Mouse (Mus musculus) brain, embryonic 14.5 days (tissue): ENCODE data around the gene Mlip. TPM values are rescaled to one million over a fixed set of nuclear protein-coding genes. Genes with fewer than 3 reads are reported as not detected.

Source experiments
- DNase-seq: peaks from one replicate; pipeline ENCODE4 v3.0.0-alpha.2; 2011; ENCODE audit warnings: low read depth
- CTCF ChIP-seq: fragments of 200-500 bp; IDR thresholded peaks from 2 replicates; pipeline ENCODE4 v1.5.1; 2012; ENCODE audit warnings: inconsistent platforms, mild to moderate bottlenecking, moderate library complexity, borderline replicate concordance; ENCODE audit not compliant: insufficient read depth, insufficient read length; ENCODE audit errors: extremely low read depth
- POLR2A ChIP-seq: fragments of 200-500 bp; IDR thresholded peaks from 2 replicates; pipeline ENCODE4 v1.6.1; 2012; ENCODE audit warnings: mild to moderate bottlenecking, inconsistent platforms, borderline replicate concordance; ENCODE audit not compliant: poor library complexity, insufficient read depth, insufficient read length, severe bottlenecking; ENCODE audit errors: extremely low read depth
- polyA plus RNA-seq: library from polyadenylated mRNA; depleted of rRNA; stranded (reverse); fragments of >200 nt; gene quantifications from 2 replicates; pipeline ENCODE4 v1.2.3, GENCODE M21; 2012; rRNA removed

The Mlip gene
- polyA plus RNA-seq, 1 experiment: 1.8 TPM

DNA sequence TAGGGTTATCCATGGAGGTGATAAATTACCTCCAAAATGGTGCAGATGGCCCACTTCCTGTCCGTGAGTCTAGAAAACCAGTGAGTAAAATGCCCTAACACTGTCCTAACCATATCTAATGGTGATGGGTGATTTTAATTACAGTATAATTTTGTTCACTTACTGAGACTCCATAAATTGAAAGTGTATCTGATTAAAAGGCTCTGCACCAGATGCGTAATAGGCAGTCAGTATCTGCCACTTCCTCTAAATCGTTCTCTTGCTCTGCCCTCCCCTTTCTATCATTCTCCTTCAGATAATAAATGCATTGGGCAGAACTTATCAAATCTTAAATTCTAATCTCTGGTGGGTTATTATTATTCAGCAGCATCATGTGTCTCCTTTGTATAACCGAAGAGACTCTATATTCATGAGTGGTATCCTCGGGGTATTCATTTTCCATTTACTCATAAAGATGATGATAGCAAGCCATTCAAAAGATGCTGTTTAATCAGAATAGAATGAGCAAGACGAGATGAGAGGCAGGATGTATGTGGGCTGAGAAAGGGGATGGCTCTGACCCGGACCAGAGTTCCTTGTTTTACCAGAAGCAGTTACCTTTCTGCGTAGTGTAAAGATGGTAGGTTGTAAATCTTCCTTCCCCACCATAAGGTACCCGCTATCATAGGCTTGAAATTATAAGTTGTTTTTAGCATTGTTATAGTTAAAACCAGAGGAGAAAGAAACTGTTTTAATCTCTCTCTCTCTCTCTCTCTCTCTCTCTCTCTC is 298.2 kb downstream of the Mlip start:
- TF ChIP-seq CTCF (no peak), POLR2A (no peak)
- DNase-seq: peak; percentile 17

Other genes with a start within 250 kb of the Mlip start
- 17.8 and 20.1 TPM in 2 replicates for gene Lrrc1, start 191.9 kb upstream of the Mlip start, polyA plus RNA-seq